Mouse (Mus musculus): ENCODE data around the gene Pdcd10. TPM values are rescaled to one million over a fixed set of nuclear protein-coding genes. Genes with fewer than 3 reads are reported as not detected.

Gene Pdcd10
- total RNA-seq, 2 experiments from 2014 or later = 26.9 to 30.0 TPM

DNA sequence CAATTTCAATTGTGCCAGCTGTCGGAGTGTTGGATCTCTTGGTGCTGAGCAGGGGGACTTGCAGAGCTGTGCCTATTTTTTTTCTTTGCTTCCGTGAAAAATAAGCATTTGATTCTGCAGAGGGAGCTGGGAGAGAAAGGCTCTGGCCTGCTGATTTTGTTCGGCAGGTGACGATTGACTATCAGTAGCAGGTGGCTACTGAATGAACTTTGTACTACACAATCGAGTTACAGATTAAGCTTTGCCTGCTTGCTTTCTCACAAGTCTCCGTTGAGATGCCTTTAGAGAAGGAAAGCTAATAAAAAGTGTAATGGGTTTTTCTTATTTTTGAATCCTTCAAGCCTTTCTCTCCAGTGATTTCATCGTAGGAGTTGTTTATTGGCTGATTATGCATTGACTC, 81.5 kb downstream of the Pdcd10 start:
- intact Hi-C loops (cut with DNase I) = no loop called here
- no peak for DNase-seq

DNA sequence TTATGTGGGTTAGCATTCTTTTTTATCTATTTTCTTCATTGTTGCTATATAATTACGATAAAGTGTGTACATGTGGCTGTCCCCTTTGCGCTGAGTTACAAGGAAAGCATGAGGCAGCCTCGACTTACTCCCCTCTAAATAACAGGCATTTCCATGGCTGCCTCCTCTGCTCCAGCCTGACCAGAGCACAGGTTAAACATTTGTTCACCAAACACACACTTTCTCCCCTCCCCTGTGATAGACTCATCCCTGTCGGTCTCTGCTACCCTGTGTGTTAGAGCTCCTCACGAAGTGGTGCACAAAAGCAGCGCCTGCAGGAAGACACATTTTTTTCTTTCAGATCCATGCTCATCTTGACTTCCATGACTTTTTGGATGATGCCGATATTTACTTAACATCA, 82.0 kb downstream of the Pdcd10 start:
- no peak for DNase-seq
- intact Hi-C loops (cut with DNase I) = no loop called here

- intact Hi-C loops (cut with DNase I) = no loop called here
- no peak for DNase-seq
Observed at GRCm38 (mm10) chr3:75468154-75468553, 88.5 kb downstream of the Pdcd10 start.

Other genes with a start within 250 kb of the Pdcd10 start
- not detected for gene Wdr49, start 74.7 kb downstream of the Pdcd10 start, total RNA-seq (2021)
- gene Serpini1, start 691 bp upstream of the Pdcd10 start, total RNA-seq (2021) = 1 to 10 TPM; 4.3 to 5.7 TPM
- not detected for gene Gm29133, start 191.3 kb upstream of the Pdcd10 start, total RNA-seq (2021)